Mouse (Mus musculus) heart, embryonic 10.5 days (tissue): ENCODE data around the gene H1f0. TPM values are rescaled to one million over a fixed set of nuclear protein-coding genes. Genes with fewer than 3 reads are reported as not detected.
"Not testable (repeated sequence)": the region's sequence is repeated elsewhere in the genome, so short reads cannot be mapped to it uniquely, and the experiment has no call there.

Source experiments
- DNase-seq: peaks from one replicate; pipeline ENCODE4 v3.0.0-alpha.2; 2017; ENCODE audit warnings: low spot score
- H3K27ac ChIP-seq: fragments of 300-500 bp; sonication (generic); 2 replicates; pipeline ENCODE4 v1.5.1; 2016; ENCODE audit warnings: mild to moderate bottlenecking
- H3K27me3 ChIP-seq: fragments of 300-500 bp; sonication (generic); 2 replicates; pipeline ENCODE4 v1.6.1; 2016; ENCODE audit warnings: mild to moderate bottlenecking; ENCODE audit not compliant: poor library complexity, insufficient read depth, severe bottlenecking
- H3K36me3 ChIP-seq: fragments of 300-500 bp; sonication (generic); 2 replicates; pipeline ENCODE4 v1.6.1; 2016; ENCODE audit warnings: mild to moderate bottlenecking, moderate library complexity
- H3K4me1 ChIP-seq: fragments of 300-500 bp; sonication (generic); 2 replicates; pipeline ENCODE4 v1.6.1; 2016; ENCODE audit warnings: mild to moderate bottlenecking
- H3K4me3 ChIP-seq: fragments of 300-500 bp; sonication (generic); 2 replicates; pipeline ENCODE4 v1.5.1; 2016; ENCODE audit warnings: mild to moderate bottlenecking, moderate library complexity
- H3K9me3 ChIP-seq: fragments of 300-500 bp; sonication (generic); 2 replicates; pipeline ENCODE4 v1.6.1; 2016; ENCODE audit warnings: mild to moderate bottlenecking, moderate library complexity
- WGBS: fragments of 180-500 bp; shearing (Covaris S2); methylation state at CpG from one replicate; pipeline ENCODE4 v1.1.7; 2016; 5-methylcytosine and 5-hydroxymethylcytosine counted together
- polyA plus RNA-seq: library from polyadenylated mRNA; unstranded; fragments of >200 nt; fragmentation: Nextera tagmentation; extraction: Ambion mirVana; gene quantifications from 2 replicates; pipeline ENCODE4 v1.2.1, GENCODE M21; 2016

The H1f0 gene
- polyA plus RNA-seq, 1 experiment from 2014 or later, result 250 TPM

GRCm38 (mm10) chr15:78992235-78992634 is 36.0 kb upstream of the H1f0 start:
- Histone ChIP-seq H3K4me1 (peaks cover 45% of the 10 kb centered on the region), H3K36me3 (peaks cover 92% of the 10 kb centered on the region), H3K4me3 (no peak overlapping the region), H3K27me3 (no peaks in the 10 kb centered on the region), H3K27ac (no peak overlapping the region), H3K9me3 (no peaks in the 10 kb centered on the region)
- 90% methylated on average over 7 of the region's 7 CpGs for WGBS
- DNase-seq, result no peak

- H3K4me3 ChIP-seq, result no peak overlapping the region
- H3K9me3 ChIP-seq, result no peaks in the 10 kb centered on the region
- no peak overlapping the region for H3K27ac ChIP-seq
- no peak for DNase-seq
- H3K36me3 ChIP-seq, result peaks cover 98% of the 10 kb centered on the region
- H3K27me3 ChIP-seq, result no peaks in the 10 kb centered on the region
- 95% methylated on average over 24 of the region's 24 CpGs for WGBS
- H3K4me1 ChIP-seq, result peaks cover 42% of the 10 kb centered on the region
Observed at GRCm38 (mm10) chr15:78992925-78993324, 35.3 kb upstream of the H1f0 start.

- DNase-seq, result no peak
- Histone ChIP-seq H3K27me3 (no peaks in the 10 kb centered on the region), H3K36me3 (peaks cover 93% of the 10 kb centered on the region), H3K27ac (no peak overlapping the region), H3K9me3 (no peaks in the 10 kb centered on the region), H3K4me1 (peaks cover 37% of the 10 kb centered on the region), H3K4me3 (no peak overlapping the region)
- 73% methylated on average over 4 of the region's 4 CpGs for WGBS
Observed at GRCm38 (mm10) chr15:78995916-78996315, 32.3 kb upstream of the H1f0 start.

- Histone ChIP-seq H3K27ac (no peak overlapping the region), H3K4me1 (peaks cover 41% of the 10 kb centered on the region), H3K9me3 (no peaks in the 10 kb centered on the region), H3K4me3 (no peak overlapping the region), H3K36me3 (peaks cover 93% of the 10 kb centered on the region), H3K27me3 (no peaks in the 10 kb centered on the region)
- DNase-seq, result no peak
- 89% methylated on average over 3 of the region's 3 CpGs for WGBS
Observed at GRCm38 (mm10) chr15:78996663-78997062, 31.6 kb upstream of the H1f0 start.

- H3K9me3 ChIP-seq, result no peaks in the 10 kb centered on the region
- H3K27ac ChIP-seq, result peak overlapping the region; percentile 75
- H3K27me3 ChIP-seq, result no peaks in the 10 kb centered on the region
- DNase-seq, result no peak
- 43% methylated on average over 8 of the region's 8 CpGs for WGBS
- H3K4me1 ChIP-seq, result peaks cover 54% of the 10 kb centered on the region
- H3K36me3 ChIP-seq, result peaks cover 93% of the 10 kb centered on the region
- H3K4me3 ChIP-seq, result no peak overlapping the region
Observed at GRCm38 (mm10) chr15:78998348-78998747, 29.9 kb upstream of the H1f0 start.

GRCm38 (mm10) chr15:78999586-78999985 is 28.7 kb upstream of the H1f0 start:
- WGBS, result 84% methylated on average over 11 of the region's 11 CpGs
- H3K27ac ChIP-seq, result no peak overlapping the region
- DNase-seq, result no peak
- no peak overlapping the region for H3K4me3 ChIP-seq
- H3K36me3 ChIP-seq, result peaks cover 93% of the 10 kb centered on the region
- H3K4me1 ChIP-seq, result peaks cover 54% of the 10 kb centered on the region
- no peaks in the 10 kb centered on the region for H3K9me3 ChIP-seq
- H3K27me3 ChIP-seq, result no peaks in the 10 kb centered on the region

- WGBS, result 83% methylated on average over 7 of the region's 7 CpGs
- H3K9me3 ChIP-seq, result no peaks in the 10 kb centered on the region
- H3K27ac ChIP-seq, result no peak overlapping the region
- no peak overlapping the region for H3K4me3 ChIP-seq
- H3K27me3 ChIP-seq, result no peaks in the 10 kb centered on the region
- peaks cover 94% of the 10 kb centered on the region for H3K36me3 ChIP-seq
- peaks cover 54% of the 10 kb centered on the region for H3K4me1 ChIP-seq
- DNase-seq, result no peak
Observed at GRCm38 (mm10) chr15:79000357-79000791, 27.9 kb upstream of the H1f0 start.

GRCm38 (mm10) chr15:79001559-79001958 is 26.7 kb upstream of the H1f0 start:
- Histone ChIP-seq H3K36me3 (peaks cover 94% of the 10 kb centered on the region), H3K27me3 (no peaks in the 10 kb centered on the region), H3K4me1 (peaks cover 44% of the 10 kb centered on the region), H3K9me3 (no peaks in the 10 kb centered on the region), H3K4me3 (no peak overlapping the region), H3K27ac (no peak overlapping the region)
- 80% methylated on average over 5 of the region's 5 CpGs for WGBS
- DNase-seq, result no peak

- DNase-seq, result no peak
- Histone ChIP-seq H3K9me3 (no peaks in the 10 kb centered on the region), H3K36me3 (peaks cover 94% of the 10 kb centered on the region), H3K4me3 (no peak overlapping the region; the same call in 1 of the 2 replicates), H3K27ac (no peak overlapping the region), H3K4me1 (peaks cover 42% of the 10 kb centered on the region), H3K27me3 (no peaks in the 10 kb centered on the region)
- WGBS, result 38% methylated on average over 19 of the region's 19 CpGs
Observed at GRCm38 (mm10) chr15:79002036-79002435, 26.2 kb upstream of the H1f0 start.

- no peak for DNase-seq
- H3K9me3 ChIP-seq, result no peaks in the 10 kb centered on the region
- no peaks in the 10 kb centered on the region for H3K27me3 ChIP-seq
- peaks cover 36% of the 10 kb centered on the region for H3K4me1 ChIP-seq
- no peak overlapping the region for H3K27ac ChIP-seq
- H3K36me3 ChIP-seq, result peaks cover 87% of the 10 kb centered on the region
- 83% methylated on average over 3 of the region's 3 CpGs for WGBS
- H3K4me3 ChIP-seq, result no peak overlapping the region
Observed at GRCm38 (mm10) chr15:79003079-79003478, 25.2 kb upstream of the H1f0 start.

- peaks cover 66% of the 10 kb centered on the region for H3K36me3 ChIP-seq
Observed at GRCm38 (mm10) chr15:79005581-79005980, 22.7 kb upstream of the H1f0 start.

GRCm38 (mm10) chr15:79006638-79007037 is 21.6 kb upstream of the H1f0 start:
- 81% methylated on average over 3 of the region's 3 CpGs for WGBS
- no peak for DNase-seq
- H3K36me3 ChIP-seq, result peaks cover 55% of the 10 kb centered on the region

More at GRCm38 (mm10) chr15:79005581-79005980, 22.7 kb upstream of the H1f0 start:
- H3K27me3 ChIP-seq, result no peaks in the 10 kb centered on the region
- no peak overlapping the region for H3K4me3 ChIP-seq
- 90% methylated on average over 9 of the region's 9 CpGs for WGBS
- no peak for DNase-seq
- no peak overlapping the region for H3K27ac ChIP-seq
- H3K4me1 ChIP-seq, result peaks cover 27% of the 10 kb centered on the region
- no peaks in the 10 kb centered on the region for H3K9me3 ChIP-seq

GRCm38 (mm10) chr15:79007059-79007458 is 21.2 kb upstream of the H1f0 start:
- H3K36me3 ChIP-seq, result peaks cover 51% of the 10 kb centered on the region
- H3K9me3 ChIP-seq, result no peaks in the 10 kb centered on the region
- 90% methylated on average over 5 of the region's 5 CpGs for WGBS
- no peaks in the 10 kb centered on the region for H3K27me3 ChIP-seq
- DNase-seq, result no peak
- no peak overlapping the region for H3K4me3 ChIP-seq
- peaks cover 28% of the 10 kb centered on the region for H3K4me1 ChIP-seq
- no peak overlapping the region for H3K27ac ChIP-seq

More at GRCm38 (mm10) chr15:79006638-79007037, 21.6 kb upstream of the H1f0 start:
- Histone ChIP-seq H3K4me1 (peaks cover 28% of the 10 kb centered on the region), H3K27ac (no peak overlapping the region), H3K27me3 (no peaks in the 10 kb centered on the region), H3K9me3 (no peaks in the 10 kb centered on the region), H3K4me3 (no peak overlapping the region)

- not testable (repeated sequence) for H3K27ac ChIP-seq, H3K27me3 ChIP-seq, H3K4me3 ChIP-seq, DNase-seq, H3K9me3 ChIP-seq
- peaks cover 29% of the 10 kb centered on the region for H3K4me1 ChIP-seq
- WGBS, result 88% methylated on average over 6 of the region's 6 CpGs
- H3K36me3 ChIP-seq, result peaks cover 43% of the 10 kb centered on the region
Observed at GRCm38 (mm10) chr15:79007836-79008235, 20.4 kb upstream of the H1f0 start.
